Mouse (Mus musculus) myocyte (in vitro differentiated cells): ENCODE data around the gene Pphln1. TPM values are rescaled to one million over a fixed set of nuclear protein-coding genes. Genes with fewer than 3 reads are reported as not detected.

ENCODE experiments used
- H3K27me3 ChIP-seq: one replicate; pipeline ENCODE4 v1.6.1; 2011; ENCODE audit not compliant: control insufficient read depth, insufficient read depth, insufficient read length
- H3K36me3 ChIP-seq: one replicate; pipeline ENCODE4 v1.6.1; 2011; ENCODE audit not compliant: control insufficient read depth, insufficient read depth
- H3K4me2 ChIP-seq: one replicate; pipeline ENCODE4 v1.6.1; 2011; ENCODE audit warnings: low read depth, control low read depth
- H3K4me3 ChIP-seq: one replicate; pipeline ENCODE4 v1.5.1; 2011; ENCODE audit warnings: mild to moderate bottlenecking, control low read depth, moderate library complexity
- H3K79me2 ChIP-seq: one replicate; pipeline ENCODE4 v1.6.1; 2011; ENCODE audit not compliant: control insufficient read depth, insufficient read depth
- H3ac ChIP-seq: one replicate; pipeline ENCODE4 v1.6.1; 2011; ENCODE audit not compliant: control insufficient read depth, insufficient read length
- CEBPB ChIP-seq: IDR thresholded peaks from 2 replicates; pipeline ENCODE4 v1.6.1; 2011; ENCODE audit warnings: mild to moderate bottlenecking, moderate library complexity; ENCODE audit not compliant: poor library complexity, insufficient read depth, severe bottlenecking
- E2F4 ChIP-seq: IDR thresholded peaks from one replicate; pipeline ENCODE4 v1.6.1; 2011; ENCODE audit warnings: mild to moderate bottlenecking, control low read depth, moderate library complexity; ENCODE audit not compliant: insufficient read depth
- MAX ChIP-seq: IDR thresholded peaks from one replicate; pipeline ENCODE4 v1.6.1; 2011; ENCODE audit warnings: low read depth, mild to moderate bottlenecking, control low read depth
- MYOD1 ChIP-seq, 3 experiments: IDR thresholded peaks; one replicate each; pipeline ENCODE4 v1.6.1; 2011; ENCODE audit warnings: control low read depth in 2 of 3, low read depth in 2 of 3, mild to moderate bottlenecking in 2 of 3, moderate library complexity in 1 of 3; ENCODE audit not compliant: insufficient read length in 2 of 3, control insufficient read depth in 1 of 3
- MYOG ChIP-seq, 3 experiments: IDR thresholded peaks; one replicate each; pipeline ENCODE4 v1.6.1; 2011; ENCODE audit warnings: control low read depth in 2 of 3, low read depth in 2 of 3, mild to moderate bottlenecking in 2 of 3; ENCODE audit not compliant: insufficient read length in 2 of 3, control insufficient read depth in 1 of 3, insufficient read depth in 1 of 3
- POLR2A ChIP-seq: IDR thresholded peaks from one replicate; pipeline ENCODE4 v1.6.1; 2011; ENCODE audit warnings: low read depth, mild to moderate bottlenecking, control low read depth, moderate library complexity; ENCODE audit not compliant: insufficient read length
- POLR2AphosphoS2 ChIP-seq: IDR thresholded peaks from one replicate; pipeline ENCODE4 v1.6.1; 2011; ENCODE audit warnings: low read depth, control low read depth; ENCODE audit not compliant: insufficient read length
- REST ChIP-seq: IDR thresholded peaks from one replicate; pipeline ENCODE4 v1.6.1; 2011; ENCODE audit warnings: mild to moderate bottlenecking, control low read depth, moderate library complexity; ENCODE audit not compliant: insufficient read depth, insufficient read length
- SRF ChIP-seq: IDR thresholded peaks from one replicate; pipeline ENCODE4 v1.6.1; 2011; ENCODE audit warnings: low read depth; ENCODE audit not compliant: control insufficient read depth, insufficient read length
- TCF12 ChIP-seq: IDR thresholded peaks from one replicate; pipeline ENCODE4 v1.6.1; 2011; ENCODE audit warnings: mild to moderate bottlenecking, control low read depth; ENCODE audit not compliant: poor library complexity, insufficient read depth, severe bottlenecking
- TCF3 ChIP-seq: IDR thresholded peaks from one replicate; pipeline ENCODE4 v1.6.1; 2011; ENCODE audit warnings: low read depth, control low read depth; ENCODE audit not compliant: insufficient read length
- USF1 ChIP-seq: IDR thresholded peaks from one replicate; pipeline ENCODE4 v1.6.1; 2011; ENCODE audit warnings: low read depth, mild to moderate bottlenecking, control low read depth, moderate library complexity
- polyA plus RNA-seq: library from polyadenylated mRNA; unstranded; fragments of >200 nt; fragmentation: generic; extraction: Trizol; gene quantifications from one replicate; pipeline ENCODE4 v1.2.1, GENCODE M21; 2012; ENCODE audit warnings: missing spikeins

Gene Pphln1
- polyA plus RNA-seq, 1 experiment: 20.4 TPM

DNA sequence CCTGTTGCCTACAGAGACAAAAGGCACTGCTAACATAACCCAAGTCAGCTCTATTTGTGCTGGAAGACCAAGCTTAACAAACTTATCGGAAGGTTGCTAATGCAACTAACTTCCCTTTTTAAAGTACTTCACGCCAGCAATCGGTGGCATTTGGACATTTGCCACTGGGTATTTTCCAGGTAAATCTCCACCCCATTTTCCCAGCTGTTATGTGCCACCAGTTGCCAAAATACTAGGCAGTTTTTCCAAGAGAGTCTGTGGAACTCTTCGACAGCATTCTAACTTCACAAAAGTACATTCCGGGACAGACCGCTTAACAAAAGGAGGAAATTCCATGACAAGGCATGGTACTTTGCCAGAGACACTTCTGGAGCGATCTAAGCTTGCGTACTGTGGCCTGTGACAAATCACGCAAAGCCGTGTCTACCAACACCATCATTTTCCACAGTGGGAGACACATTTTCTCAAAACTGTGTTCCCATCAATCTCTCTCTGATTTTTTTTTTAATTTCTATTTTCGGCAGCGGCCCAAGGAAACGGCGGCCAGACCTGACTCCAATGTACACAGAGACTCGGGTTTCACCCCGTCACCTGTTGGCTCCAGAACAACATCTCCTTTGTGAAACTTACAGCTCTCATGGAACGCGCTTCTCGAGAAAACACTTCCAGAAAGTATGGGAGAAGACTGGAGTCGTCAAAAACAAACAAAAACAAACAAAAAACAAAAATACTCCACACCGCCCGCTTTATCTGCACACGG lies 120.2 kb downstream of the Pphln1 start:
- Histone ChIP-seq H3K79me2 (no peaks in the 10 kb centered on the region), H3ac (peak overlapping the region; percentile 33), H3K4me3 (peak overlapping the region; percentile 23), H3K4me2 (peak overlapping the region; percentile 91), H3K36me3 (no peaks in the 10 kb centered on the region), H3K27me3 (no peaks in the 10 kb centered on the region)
- no peak for TF ChIP-seq POLR2A
- TF ChIP-seq MAX: no peak
- TF ChIP-seq USF1: no peak
- TF ChIP-seq MYOG (IDR thresholded peaks at IDR 0.05; ENCODE audit: control insufficient read depth in 1 of 3, insufficient read depth in 1 of 3, insufficient read length in 2 of 3, low read depth in 2 of 3): no peak
- no peak for TF ChIP-seq POLR2AphosphoS2
- TF ChIP-seq TCF12: no peak

DNA sequence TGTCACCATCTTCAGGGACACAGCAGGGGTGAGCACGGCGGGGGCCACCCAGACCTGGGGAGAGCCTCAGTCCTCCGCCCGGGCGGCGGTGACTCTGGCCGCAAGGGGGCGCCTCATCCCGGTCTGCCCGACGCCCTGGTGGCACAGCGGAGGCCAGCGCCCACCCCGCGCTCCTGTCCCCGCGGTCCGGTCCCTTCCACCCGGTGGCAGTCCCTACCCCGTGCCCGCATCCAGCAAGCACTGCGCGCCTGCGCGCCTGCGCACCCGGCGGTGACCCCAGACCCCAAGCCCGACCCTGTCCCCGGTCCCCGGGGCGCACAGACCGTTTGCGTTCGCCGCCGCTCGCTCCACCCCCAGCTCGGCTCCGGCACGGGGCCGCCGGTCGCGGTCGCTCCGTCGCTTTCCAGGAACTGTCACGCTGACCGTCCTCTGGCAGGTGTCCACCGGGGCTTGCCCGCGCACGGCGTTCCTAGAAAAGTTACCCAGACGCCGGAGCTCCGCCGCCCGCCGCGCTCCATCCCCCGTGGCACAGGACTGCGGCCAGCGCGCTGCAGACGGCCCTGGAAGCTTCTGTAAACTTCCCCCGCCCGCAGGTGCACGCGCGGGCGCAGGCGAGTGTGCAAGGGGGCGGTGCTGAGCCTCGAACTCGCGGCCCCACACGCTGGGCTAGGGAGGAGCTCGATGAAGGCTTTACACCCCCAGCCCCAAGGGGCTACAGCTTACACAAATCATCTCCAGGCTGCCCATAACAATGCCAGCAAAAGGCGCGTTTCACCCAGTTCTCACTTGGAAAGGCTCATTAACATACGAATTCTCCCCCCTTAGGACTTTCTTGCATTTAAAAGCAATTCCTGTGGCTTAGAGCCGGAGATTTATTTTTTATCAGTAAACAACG lies 121.0 kb downstream of the Pphln1 start:
- H3K27me3 ChIP-seq: no peaks in the 10 kb centered on the region
- H3K4me2 ChIP-seq: peak overlapping the region; percentile 91
- H3K79me2 ChIP-seq: no peaks in the 10 kb centered on the region
- H3K4me3 ChIP-seq: peak overlapping the region; percentile 23
- TF ChIP-seq MYOG (IDR thresholded peaks at IDR 0.05; ENCODE audit: control insufficient read depth in 1 of 3, insufficient read depth in 1 of 3, insufficient read length in 2 of 3, low read depth in 2 of 3): peak in 2 of 3 experiments; percentile 35 to 63
- TF ChIP-seq E2F4: no peak
- no peak for TF ChIP-seq CEBPB
- TF ChIP-seq MYOD1 (IDR thresholded peaks at IDR 0.05; ENCODE audit: control insufficient read depth in 1 of 3, insufficient read length in 2 of 3, low read depth in 2 of 3): peak in 2 of 3 experiments; percentile 16 to 78
- peak; percentile 67 for TF ChIP-seq SRF
- H3K36me3 ChIP-seq: no peaks in the 10 kb centered on the region
- H3ac ChIP-seq: peak overlapping the region; percentile 33

DNA sequence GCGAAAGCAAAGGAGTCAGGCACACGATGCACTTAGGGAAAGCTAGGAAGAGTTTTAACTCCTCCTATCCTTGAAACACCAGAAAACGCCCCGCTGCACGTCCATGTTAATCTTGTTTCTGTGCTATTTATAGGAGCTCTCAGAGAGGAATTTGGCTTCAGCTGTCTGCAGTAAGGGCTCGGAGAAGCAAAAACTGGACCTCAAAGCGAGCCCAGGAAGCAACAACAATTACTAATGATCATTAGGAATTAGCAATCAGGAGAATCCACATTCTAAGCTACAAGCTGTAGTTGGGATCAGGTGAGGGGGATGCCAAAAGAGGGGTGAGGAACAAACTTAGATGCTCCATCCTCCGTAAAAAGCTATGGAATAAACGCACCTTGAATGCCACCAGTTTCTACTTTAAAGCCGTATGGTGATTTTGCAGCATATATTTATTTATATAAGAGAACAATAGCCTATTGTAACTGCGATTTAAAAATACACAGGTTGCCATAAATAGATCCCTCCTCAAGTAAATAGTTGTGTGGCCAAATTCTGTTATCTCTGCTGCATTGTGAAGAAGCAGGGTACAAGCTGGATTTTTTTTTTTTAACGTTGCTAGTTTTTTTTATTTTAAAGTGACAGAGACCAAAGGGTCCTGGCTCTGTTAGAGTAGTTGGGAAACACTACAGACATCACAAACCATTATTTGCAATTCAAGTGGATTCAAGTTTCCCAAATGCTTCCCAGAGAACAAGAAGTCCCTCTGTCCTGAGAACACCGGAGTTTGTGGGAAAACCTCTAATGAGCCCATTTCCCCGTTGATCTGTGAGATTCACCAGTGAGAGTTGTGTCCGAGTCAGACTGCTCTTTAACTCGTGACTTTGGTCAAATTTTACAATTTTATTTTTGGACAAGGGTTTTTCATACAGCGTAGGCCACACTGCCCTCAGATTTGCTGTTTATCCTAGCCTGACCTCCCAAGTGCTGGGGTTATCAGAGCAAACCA lies 122.0 kb downstream of the Pphln1 start:
- H3K4me2 ChIP-seq: peak overlapping the region; percentile 91
- TF ChIP-seq MYOG (IDR thresholded peaks at IDR 0.05; ENCODE audit: control insufficient read depth in 1 of 3, insufficient read depth in 1 of 3, insufficient read length in 2 of 3, low read depth in 2 of 3) (peak in 1 of 3 experiments; percentile 86), MYOD1 (IDR thresholded peaks at IDR 0.05; ENCODE audit: control insufficient read depth in 1 of 3, insufficient read length in 2 of 3, low read depth in 2 of 3) (peak in 1 of 3 experiments; percentile 6), E2F4 (no peak), MAX (no peak)
- H3K4me3 ChIP-seq: peak overlapping the region; percentile 23
- no peaks in the 10 kb centered on the region for H3K79me2 ChIP-seq
- H3ac ChIP-seq: peak overlapping the region; percentile 33
- no peaks in the 10 kb centered on the region for H3K27me3 ChIP-seq
- H3K36me3 ChIP-seq: no peaks in the 10 kb centered on the region

GRCm38 (mm10) chr15:93521088-93521786 lies 123.1 kb downstream of the Pphln1 start:
- no peak overlapping the region for H3K4me3 ChIP-seq
- TF ChIP-seq REST (no peak), MYOD1 (IDR thresholded peaks at IDR 0.05; ENCODE audit: control insufficient read depth in 1 of 3, insufficient read length in 2 of 3, low read depth in 2 of 3) (no peak), TCF3 (no peak), E2F4 (no peak), USF1 (no peak), POLR2AphosphoS2 (no peak)
- H3ac ChIP-seq: no peak overlapping the region
- no peak overlapping the region for H3K4me2 ChIP-seq
- no peaks in the 10 kb centered on the region for H3K36me3 ChIP-seq
- no peaks in the 10 kb centered on the region for H3K27me3 ChIP-seq
- no peaks in the 10 kb centered on the region for H3K79me2 ChIP-seq
